Mouse (Mus musculus): ENCODE measurements around the gene Fbxl18. TPM values are rescaled to one million over a fixed set of nuclear protein-coding genes. Genes with fewer than 3 reads are reported as not detected.
A peak's percentile ranks its signal among the peaks of the same experiment; 100 is the strongest.

Gene Fbxl18
- polyA plus RNA-seq (2014; fragmentation: Nextera tagmentation; extraction: Ambion mirVana) = 9.2 and 9.4 TPM in 2 replicates

- DNase-seq (ENCODE audit: low spot score) (peak; percentile 95), ATAC-seq (ENCODE audit: low read depth) (peak; percentile 95)
- H3K9me3 ChIP-seq (ENCODE audit: control insufficient read depth, low read length) = no peaks in the 10 kb centered on the region
- peak within 1 kb of the TSS; percentile 91 for H3K4me2 ChIP-seq (ENCODE audit: low read depth, low read length)
- under 1% methylated on average over 30 of the region's 40 CpGs for WGBS
- peak within 1 kb of the TSS; percentile 82 for H3K9ac ChIP-seq (ENCODE audit: low read depth, low read length)
- peak within 1 kb of the TSS; percentile 65 for H3K4me3 ChIP-seq (ENCODE audit: low read depth, low read length)
- H3K4me1 ChIP-seq (ENCODE audit: control insufficient read depth, insufficient read depth, low read length) = peaks cover 10% of the 10 kb centered on the region
- H3K27ac ChIP-seq (replicated peaks; ENCODE audit: low read depth, low read length) = peak within 1 kb of the TSS; percentile 72
- H3K36me3 ChIP-seq (ENCODE audit: control insufficient read depth, insufficient read depth, low read length) = peaks cover 20% of the 10 kb centered on the region
- H3K27me3 ChIP-seq (replicated peaks; ENCODE audit: control insufficient read depth, insufficient read depth, low read length) = no peaks in the 10 kb centered on the region
These were observed at the start of gene Fbxl18 for GRCm38 (mm10) chr5:142894918-142895613. Gene Fbxl18 (minus strand): TSS chr5:142895421.

- no peak overlapping the region for H3K4me3 ChIP-seq (ENCODE audit: low read depth, low read length)
- H3K27ac ChIP-seq (replicated peaks; ENCODE audit: low read depth, low read length) = no peak overlapping the region
- no peaks in the 10 kb centered on the region for H3K4me1 ChIP-seq (ENCODE audit: control insufficient read depth, insufficient read depth, low read length)
- DNase-seq (ENCODE audit: low spot score) (no peak), ATAC-seq (ENCODE audit: low read depth) (no peak)
- H3K9me3 ChIP-seq (ENCODE audit: control insufficient read depth, low read length) = 0 out of 2 replicates have a peak, but pooled peaks cover 3% of the 10 kb centered on the region
- H3K4me2 ChIP-seq (ENCODE audit: low read depth, low read length) = no peak overlapping the region
- H3K9ac ChIP-seq (ENCODE audit: low read depth, low read length) = no peak overlapping the region
- H3K36me3 ChIP-seq (ENCODE audit: control insufficient read depth, insufficient read depth, low read length) = no peaks in the 10 kb centered on the region
- WGBS = 65% methylated on average over 2 of the region's 2 CpGs
- no peaks in the 10 kb centered on the region for H3K27me3 ChIP-seq (replicated peaks; ENCODE audit: control insufficient read depth, insufficient read depth, low read length)
These were observed 45.2 kb upstream of the Fbxl18 start for GRCm38 (mm10) chr5:142940393-142940792.

GRCm38 (mm10) chr5:142937956-142938727, 42.9 kb upstream of the Fbxl18 start:
- Histone ChIP-seq H3K36me3 (ENCODE audit: control insufficient read depth, insufficient read depth, low read length) (no peaks in the 10 kb centered on the region), H3K4me3 (ENCODE audit: low read depth, low read length) (no peak overlapping the region), H3K27ac (replicated peaks; ENCODE audit: low read depth, low read length) (no peak overlapping the region; the same call in none of the 2 replicates), H3K27me3 (replicated peaks; ENCODE audit: control insufficient read depth, insufficient read depth, low read length) (no peaks in the 10 kb centered on the region), H3K9me3 (ENCODE audit: control insufficient read depth, low read length) (0 out of 2 replicates have a peak, but pooled peaks cover 3% of the 10 kb centered on the region), H3K4me2 (ENCODE audit: low read depth, low read length) (no peak overlapping the region), H3K9ac (ENCODE audit: low read depth, low read length) (no peak overlapping the region; the same call in 1 of the 2 replicates), H3K4me1 (ENCODE audit: control insufficient read depth, insufficient read depth, low read length) (no peaks in the 10 kb centered on the region)
- ATAC-seq (ENCODE audit: low read depth) (0 out of 2 replicates have a peak, but pooled peaks have one; percentile 35), DNase-seq (ENCODE audit: low spot score) (peak; percentile 84)
- WGBS = 34% methylated on average over 19 of the region's 19 CpGs

- 3% methylated on average over 17 of the region's 17 CpGs for WGBS
- DNase-seq (ENCODE audit: low spot score) (peak; percentile 65), ATAC-seq (ENCODE audit: low read depth) (no peak)
- Histone ChIP-seq H3K36me3 (ENCODE audit: control insufficient read depth, insufficient read depth, low read length) (no peaks in the 10 kb centered on the region), H3K4me2 (ENCODE audit: low read depth, low read length) (peak overlapping the region; percentile 50), H3K27me3 (replicated peaks; ENCODE audit: control insufficient read depth, insufficient read depth, low read length) (no peaks in the 10 kb centered on the region), H3K9me3 (ENCODE audit: control insufficient read depth, low read length) (0 out of 2 replicates have a peak, but pooled peaks cover 3% of the 10 kb centered on the region), H3K9ac (ENCODE audit: low read depth, low read length) (peak overlapping the region; percentile 60), H3K4me1 (ENCODE audit: control insufficient read depth, insufficient read depth, low read length) (no peaks in the 10 kb centered on the region), H3K27ac (replicated peaks; ENCODE audit: low read depth, low read length) (no peak overlapping the region), H3K4me3 (ENCODE audit: low read depth, low read length) (0 out of 2 replicates have a peak overlapping the region, but pooled peaks have one; percentile 12)
These were observed 41.1 kb upstream of the Fbxl18 start for GRCm38 (mm10) chr5:142936336-142936719.

- 22% methylated on average over 13 of the region's 13 CpGs for WGBS
- Histone ChIP-seq H3K4me1 (ENCODE audit: control insufficient read depth, insufficient read depth, low read length) (no peaks in the 10 kb centered on the region), H3K9ac (ENCODE audit: low read depth, low read length) (peak overlapping the region; percentile 60), H3K9me3 (ENCODE audit: control insufficient read depth, low read length) (0 out of 2 replicates have a peak, but pooled peaks cover 3% of the 10 kb centered on the region), H3K27me3 (replicated peaks; ENCODE audit: control insufficient read depth, insufficient read depth, low read length) (no peaks in the 10 kb centered on the region), H3K36me3 (ENCODE audit: control insufficient read depth, insufficient read depth, low read length) (no peaks in the 10 kb centered on the region), H3K4me3 (ENCODE audit: low read depth, low read length) (0 out of 2 replicates have a peak overlapping the region, but pooled peaks have one; percentile 12), H3K27ac (replicated peaks; ENCODE audit: low read depth, low read length) (no peak overlapping the region), H3K4me2 (ENCODE audit: low read depth, low read length) (peak overlapping the region; percentile 50)
- peak; percentile 44 for ATAC-seq (ENCODE audit: low read depth)
- DNase-seq (ENCODE audit: low spot score) = peak; percentile 83
These were observed 40.6 kb upstream of the Fbxl18 start for GRCm38 (mm10) chr5:142935642-142936335.

GRCm38 (mm10) chr5:142932731-142933130, 37.5 kb upstream of the Fbxl18 start:
- Histone ChIP-seq H3K4me2 (ENCODE audit: low read depth, low read length) (no peak overlapping the region), H3K4me1 (ENCODE audit: control insufficient read depth, insufficient read depth, low read length) (peaks cover 7% of the 10 kb centered on the region), H3K9me3 (ENCODE audit: control insufficient read depth, low read length) (no peaks in the 10 kb centered on the region), H3K4me3 (ENCODE audit: low read depth, low read length) (no peak overlapping the region), H3K27ac (replicated peaks; ENCODE audit: low read depth, low read length) (no peak overlapping the region), H3K27me3 (replicated peaks; ENCODE audit: control insufficient read depth, insufficient read depth, low read length) (no peaks in the 10 kb centered on the region), H3K9ac (ENCODE audit: low read depth, low read length) (no peak overlapping the region), H3K36me3 (ENCODE audit: control insufficient read depth, insufficient read depth, low read length) (no peaks in the 10 kb centered on the region)
- ATAC-seq (ENCODE audit: low read depth) = no peak
- no peak for DNase-seq (ENCODE audit: low spot score)
- 69% methylated on average over 8 of the region's 8 CpGs for WGBS

- H3K9ac ChIP-seq (ENCODE audit: low read depth, low read length) = no peak overlapping the region
- H3K36me3 ChIP-seq (ENCODE audit: control insufficient read depth, insufficient read depth, low read length) = no peaks in the 10 kb centered on the region
- no peak overlapping the region for H3K4me3 ChIP-seq (ENCODE audit: low read depth, low read length)
- DNase-seq (ENCODE audit: low spot score) (peak; percentile 80), ATAC-seq (ENCODE audit: low read depth) (peak; percentile 48)
- no peaks in the 10 kb centered on the region for H3K9me3 ChIP-seq (ENCODE audit: control insufficient read depth, low read length)
- no peaks in the 10 kb centered on the region for H3K27me3 ChIP-seq (replicated peaks; ENCODE audit: control insufficient read depth, insufficient read depth, low read length)
- H3K4me1 ChIP-seq (ENCODE audit: control insufficient read depth, insufficient read depth, low read length) = peaks cover 10% of the 10 kb centered on the region
- 26% methylated on average over 9 of the region's 9 CpGs for WGBS
- no peak overlapping the region for H3K27ac ChIP-seq (replicated peaks; ENCODE audit: low read depth, low read length)
- no peak overlapping the region for H3K4me2 ChIP-seq (ENCODE audit: low read depth, low read length)
These were observed 37.0 kb upstream of the Fbxl18 start for GRCm38 (mm10) chr5:142932084-142932685.

- ATAC-seq (ENCODE audit: low read depth) = no peak
These were observed 36.1 kb upstream of the Fbxl18 start for GRCm38 (mm10) chr5:142931241-142931745.

More at GRCm38 (mm10) chr5:142931241-142931745, 36.1 kb upstream of the Fbxl18 start:
- Histone ChIP-seq H3K4me2 (ENCODE audit: low read depth, low read length) (no peak overlapping the region), H3K9ac (ENCODE audit: low read depth, low read length) (no peak overlapping the region), H3K27me3 (replicated peaks; ENCODE audit: control insufficient read depth, insufficient read depth, low read length) (no peaks in the 10 kb centered on the region), H3K4me3 (ENCODE audit: low read depth, low read length) (no peak overlapping the region), H3K36me3 (ENCODE audit: control insufficient read depth, insufficient read depth, low read length) (no peaks in the 10 kb centered on the region), H3K9me3 (ENCODE audit: control insufficient read depth, low read length) (no peaks in the 10 kb centered on the region), H3K27ac (replicated peaks; ENCODE audit: low read depth, low read length) (no peak overlapping the region), H3K4me1 (ENCODE audit: control insufficient read depth, insufficient read depth, low read length) (peaks cover 19% of the 10 kb centered on the region)
- no peak for DNase-seq (ENCODE audit: low spot score)
- 77% methylated on average over 9 of the region's 9 CpGs for WGBS
